Mouse (Mus musculus) testis, adult 2 months (tissue): ENCODE data around the gene Hist3h2a.

Experiments used
- CTCF ChIP-seq: fragments of 200-500 bp; IDR thresholded peaks from 2 replicates; pipeline ENCODE4 v1.5.1; 2012; ENCODE audit warnings: low read depth, mild to moderate bottlenecking, inconsistent platforms, low read length, moderate library complexity; ENCODE audit not compliant: control insufficient read depth, insufficient read depth, insufficient replicate concordance
- POLR2A ChIP-seq: fragments of 200-500 bp; IDR thresholded peaks from 2 replicates; pipeline ENCODE4 v1.6.1; 2012; ENCODE audit warnings: low read depth, mild to moderate bottlenecking, inconsistent platforms, low read length, moderate library complexity; ENCODE audit not compliant: control insufficient read depth

GRCm38 (mm10) chr11:58947306-58947705 lies 7.2 kb upstream of the Hist3h2a start:
- TF ChIP-seq CTCF (no peak), POLR2A (no peak)
